Mouse (Mus musculus) forebrain, embryonic 11.5 days (tissue): ENCODE results near the gene Ifi27. TPM values are rescaled to one million over a fixed set of nuclear protein-coding genes. Genes with fewer than 3 reads are reported as not detected.
"Not testable (repeated sequence)": the region's sequence is repeated elsewhere in the genome, so short reads cannot be mapped to it uniquely, and the experiment has no call there.

ENCODE experiments used
- ATAC-seq: fragments of 200-750 bp; cut with Nextera tagmentation; replicated peaks from 2 replicates; pipeline ENCODE4 v1.8.0; 2017; ENCODE audit warnings: moderate TSS enrichment; ENCODE audit not compliant: low FRiP score
- DNase-seq: peaks from one replicate; pipeline ENCODE4 v3.0.0-alpha.2; 2017; ENCODE audit warnings: low spot score
- H3K27ac ChIP-seq: fragments of 300-500 bp; sonication (generic); 2 replicates; pipeline ENCODE4 v1.5.1; 2014; ENCODE audit warnings: low read depth, low read length
- H3K27me3 ChIP-seq: fragments of 300-500 bp; sonication (generic); 2 replicates; pipeline ENCODE4 v1.6.1; 2014; ENCODE audit warnings: mild to moderate bottlenecking, low read length, mixed read lengths; ENCODE audit not compliant: control insufficient read depth, insufficient read depth
- H3K36me3 ChIP-seq: fragments of 300-500 bp; sonication (generic); 2 replicates; pipeline ENCODE4 v1.6.1; 2014; ENCODE audit warnings: mild to moderate bottlenecking, low read length, moderate library complexity, mixed read lengths; ENCODE audit not compliant: control insufficient read depth, insufficient read depth
- H3K4me1 ChIP-seq: fragments of 300-500 bp; sonication (generic); replicated peaks from 2 replicates; pipeline ENCODE4 v1.6.1; 2014; ENCODE audit warnings: low read length, mixed read lengths; ENCODE audit not compliant: control insufficient read depth, insufficient read depth
- H3K4me2 ChIP-seq: fragments of 300-500 bp; sonication (generic); 2 replicates; pipeline ENCODE4 v1.6.1; 2014; ENCODE audit warnings: low read depth, mild to moderate bottlenecking, low read length, moderate library complexity, mixed read lengths; ENCODE audit not compliant: severe bottlenecking
- H3K4me3 ChIP-seq: fragments of 300-500 bp; sonication (generic); 2 replicates; pipeline ENCODE4 v1.5.1; 2014; ENCODE audit warnings: low read depth, low read length
- H3K9ac ChIP-seq: fragments of 300-500 bp; sonication (generic); 2 replicates; pipeline ENCODE4 v1.6.1; 2014; ENCODE audit warnings: low read length
- H3K9me3 ChIP-seq: fragments of 300-500 bp; sonication (generic); 2 replicates; pipeline ENCODE4 v1.6.1; 2016; ENCODE audit warnings: low read length, mixed read lengths; ENCODE audit not compliant: control insufficient read depth
- WGBS: fragments of 180-500 bp; shearing (Covaris S2); extraction: QIAGEN DNeasy Blood & Tissue Kit; methylation state at CpG from one replicate; pipeline ENCODE4 v1.1.7; 2014; 5-methylcytosine and 5-hydroxymethylcytosine counted together
- polyA plus RNA-seq: library from polyadenylated mRNA; unstranded; fragments of >200 nt; fragmentation: Nextera tagmentation; extraction: Ambion mirVana; gene quantifications from 2 replicates; pipeline ENCODE4 v1.2.1, GENCODE M21; 2014

Ifi27 gene
- polyA plus RNA-seq, 1 experiment from 2014 or later, result 3.1 TPM

GRCm38 (mm10) chr12:103477461-103478015 lies 43.5 kb downstream of the Ifi27 start:
- Histone ChIP-seq H3K9me3 (no peaks in the 10 kb centered on the region), H3K9ac (no peak overlapping the region), H3K4me1 (no peaks in the 10 kb centered on the region), H3K4me3 (no peak overlapping the region), H3K27ac (no peak overlapping the region), H3K36me3 (no peaks in the 10 kb centered on the region), H3K27me3 (no peaks in the 10 kb centered on the region), H3K4me2 (no peak overlapping the region)
- no peak for DNase-seq
- WGBS, result 76% methylated on average over 7 of the region's 7 CpGs
- no peak for ATAC-seq

GRCm38 (mm10) chr12:103481671-103482070 lies 47.7 kb downstream of the Ifi27 start:
- 89% methylated on average over 5 of the region's 5 CpGs for WGBS
- H3K27me3 ChIP-seq, result no peaks in the 10 kb centered on the region
- ATAC-seq, result no peak
- no peak overlapping the region for H3K4me3 ChIP-seq
- H3K4me1 ChIP-seq, result no peaks in the 10 kb centered on the region
- H3K4me2 ChIP-seq, result no peak overlapping the region
- H3K27ac ChIP-seq, result no peak overlapping the region
- no peak for DNase-seq
- H3K9me3 ChIP-seq, result no peaks in the 10 kb centered on the region
- no peaks in the 10 kb centered on the region for H3K36me3 ChIP-seq
- H3K9ac ChIP-seq, result no peak overlapping the region

GRCm38 (mm10) chr12:103482781-103483180 lies 48.8 kb downstream of the Ifi27 start:
- no peaks in the 10 kb centered on the region for H3K27me3 ChIP-seq
- H3K27ac ChIP-seq, result no peak overlapping the region
- no peak overlapping the region for H3K4me2 ChIP-seq
- no peaks in the 10 kb centered on the region for H3K9me3 ChIP-seq
- DNase-seq (no peak), ATAC-seq (no peak)
- H3K4me3 ChIP-seq, result no peak overlapping the region
- H3K36me3 ChIP-seq, result no peaks in the 10 kb centered on the region
- 83% methylated on average over 2 of the region's 2 CpGs for WGBS
- no peaks in the 10 kb centered on the region for H3K4me1 ChIP-seq
- H3K9ac ChIP-seq, result no peak overlapping the region

- ATAC-seq, H3K27me3 ChIP-seq, H3K9ac ChIP-seq, H3K4me1 ChIP-seq, H3K36me3 ChIP-seq, H3K4me3 ChIP-seq, H3K4me2 ChIP-seq, H3K9me3 ChIP-seq, DNase-seq, H3K27ac ChIP-seq: not testable (repeated sequence)
- 64% methylated on average over 9 of the region's 9 CpGs for WGBS
Observed at GRCm38 (mm10) chr12:103484200-103484972, 50.4 kb downstream of the Ifi27 start.

- H3K27ac ChIP-seq, result no peak overlapping the region
- no peaks in the 10 kb centered on the region for H3K9me3 ChIP-seq
- no peaks in the 10 kb centered on the region for H3K36me3 ChIP-seq
- no peak for ATAC-seq
- H3K9ac ChIP-seq, result no peak overlapping the region
- H3K4me3 ChIP-seq, result no peak overlapping the region
- H3K27me3 ChIP-seq, result no peaks in the 10 kb centered on the region
- no peak overlapping the region for H3K4me2 ChIP-seq
- WGBS, result 84% methylated on average over 1 of the region's 1 CpGs
- DNase-seq, result no peak
- H3K4me1 ChIP-seq, result no peaks in the 10 kb centered on the region
Observed at GRCm38 (mm10) chr12:103486726-103487125, 52.7 kb downstream of the Ifi27 start.

GRCm38 (mm10) chr12:103487276-103487675 lies 53.3 kb downstream of the Ifi27 start:
- no peaks in the 10 kb centered on the region for H3K9me3 ChIP-seq
- H3K4me1 ChIP-seq, result no peaks in the 10 kb centered on the region
- H3K4me2 ChIP-seq, result no peak overlapping the region
- no peak for DNase-seq
- no peak overlapping the region for H3K27ac ChIP-seq
- no peak for ATAC-seq
- WGBS, result 80% methylated on average over 4 of the region's 4 CpGs
- H3K9ac ChIP-seq, result no peak overlapping the region
- no peaks in the 10 kb centered on the region for H3K27me3 ChIP-seq
- H3K36me3 ChIP-seq, result no peaks in the 10 kb centered on the region
- no peak overlapping the region for H3K4me3 ChIP-seq

GRCm38 (mm10) chr12:103487750-103488149 lies 53.7 kb downstream of the Ifi27 start:
- no peaks in the 10 kb centered on the region for H3K4me1 ChIP-seq
- H3K27ac ChIP-seq, result no peak overlapping the region
- H3K9ac ChIP-seq, result no peak overlapping the region
- no peaks in the 10 kb centered on the region for H3K9me3 ChIP-seq
- no peaks in the 10 kb centered on the region for H3K27me3 ChIP-seq
- ATAC-seq (no peak), DNase-seq (no peak)
- H3K36me3 ChIP-seq, result no peaks in the 10 kb centered on the region
- 72% methylated on average over 2 of the region's 2 CpGs for WGBS
- H3K4me2 ChIP-seq, result no peak overlapping the region
- H3K4me3 ChIP-seq, result no peak overlapping the region
